Mouse (Mus musculus) urinary bladder, postnatal 36 days (tissue): ENCODE measurements at regions not wholly inside any gene's neighbourhood (a gene's known extent, or its start where the extent isn't known, plus 50 kb on each side); places are given as distances from the start of the nearest gene placed in this dataset.
A peak's percentile ranks its signal among the peaks of the same experiment; 100 is the strongest.

ENCODE experiments used
- DNase-seq, 2 experiments: peaks; one replicate each; pipeline ENCODE4 v3.0.0; 2022; ENCODE audit warnings: low spot score in 2 of 2, mixed read lengths in 1 of 2

DNA sequence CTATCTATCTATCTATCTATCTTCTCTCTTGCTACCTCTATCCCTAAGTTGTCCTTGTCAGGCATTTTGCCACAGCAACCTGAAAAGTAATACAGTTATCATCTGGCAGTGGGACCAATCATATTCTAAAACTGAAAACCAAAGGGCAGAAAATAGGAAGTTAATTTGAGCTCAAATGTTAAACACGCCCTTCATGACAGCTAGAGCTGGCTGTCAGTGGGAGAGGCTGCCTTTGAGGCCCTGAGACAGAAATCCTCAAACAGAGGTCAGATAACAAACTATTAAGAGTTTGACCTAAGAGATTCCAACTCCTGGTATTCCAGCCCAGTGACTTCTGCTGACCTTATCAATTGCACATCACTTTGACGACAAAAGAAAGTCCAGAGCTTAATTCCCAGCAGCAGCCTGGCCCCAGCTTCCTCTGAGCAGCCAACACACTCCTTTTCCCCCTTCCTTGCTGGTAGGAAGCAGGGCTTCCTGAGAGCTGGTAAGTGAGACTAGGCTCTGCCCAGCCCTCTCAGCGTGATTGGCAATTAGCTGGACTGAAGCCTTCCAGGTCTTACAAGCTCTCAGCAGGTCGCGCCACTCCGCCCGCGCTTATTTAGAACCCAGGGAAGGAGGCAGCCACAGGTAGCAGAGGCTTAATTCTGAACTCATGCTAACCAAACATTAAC, 250.0 kb downstream of the Sec61b start:
- DNase-seq: no peak

DNA sequence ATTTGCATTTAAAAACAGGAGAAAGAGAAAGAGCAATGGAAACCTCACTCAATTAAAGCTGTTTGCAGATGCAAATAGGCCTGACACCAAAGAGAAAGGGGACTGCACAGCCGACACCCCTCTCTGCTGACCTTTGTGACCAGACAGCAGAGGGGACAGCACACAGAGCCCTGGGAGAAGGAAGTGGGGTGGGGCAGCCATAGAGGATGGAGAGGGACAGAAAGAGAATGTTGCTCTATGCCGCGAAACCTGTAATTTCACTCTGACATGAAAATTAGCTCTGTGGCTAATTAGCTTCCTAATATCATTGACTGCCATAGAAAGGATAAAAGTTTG, 250.5 kb downstream of the Sec61b start:
- no peak for DNase-seq

- DNase-seq: no peak
These were observed 272.2 kb downstream of the Sec61b start for GRCm38 (mm10) chr4:47746498-47747190.

- DNase-seq: no peak
These were observed 272.6 kb upstream of the Nr4a3 start for GRCm38 (mm10) chr4:47772230-47772920.

DNA sequence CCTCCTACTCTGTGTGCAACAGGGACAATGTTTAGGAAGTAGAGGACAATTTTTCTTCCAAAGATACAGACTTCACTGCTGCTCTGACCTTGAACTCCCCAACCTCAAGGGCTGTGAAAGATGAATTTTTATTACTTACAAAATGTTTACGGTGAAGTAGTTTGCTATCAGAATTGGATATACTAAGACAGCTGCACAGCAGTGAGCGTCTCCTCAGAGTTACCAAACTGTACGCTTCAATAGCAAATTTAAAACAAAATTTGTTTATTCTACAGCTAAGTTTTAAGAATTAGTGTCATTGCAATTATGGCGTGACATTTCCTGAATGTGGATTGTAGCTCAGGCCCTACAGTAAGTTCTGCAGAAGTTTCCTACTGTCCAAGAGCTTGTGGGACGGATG, 270.3 kb upstream of the Nr4a3 start:
- DNase-seq: no peak

GRCm38 (mm10) chr4:47781039-47781438, 263.9 kb upstream of the Nr4a3 start:
- DNase-seq: no peak

GRCm38 (mm10) chr4:47796977-47797376, 248.0 kb upstream of the Nr4a3 start:
- DNase-seq: no peak

DNA sequence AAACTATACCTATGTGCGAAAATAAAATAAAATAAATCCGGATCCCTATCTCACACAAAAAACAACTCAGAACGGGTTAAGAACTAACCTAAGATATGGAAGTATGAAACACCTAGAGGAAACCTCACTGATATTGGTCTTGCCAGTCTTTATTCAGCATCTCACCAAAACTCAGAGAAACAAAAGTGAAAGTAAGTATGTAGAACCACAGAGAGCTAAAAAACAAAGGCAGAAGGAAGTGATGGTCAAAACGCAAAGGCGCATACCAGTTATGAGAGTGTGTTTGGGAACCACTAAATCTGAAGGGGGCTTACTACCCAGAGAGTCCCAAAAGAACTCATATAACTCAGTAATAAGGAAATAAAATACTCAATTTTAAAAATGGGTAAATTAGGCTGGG, 245.8 kb upstream of the Nr4a3 start:
- no peak for DNase-seq

- no peak for DNase-seq
These were observed 241.8 kb upstream of the Nr4a3 start for GRCm38 (mm10) chr4:47803111-47803510.

GRCm38 (mm10) chr4:47807877-47808276, 237.1 kb upstream of the Nr4a3 start:
- DNase-seq: no peak

- no peak for DNase-seq
These were observed 230.9 kb upstream of the Nr4a3 start for GRCm38 (mm10) chr4:47814030-47814429.

DNA sequence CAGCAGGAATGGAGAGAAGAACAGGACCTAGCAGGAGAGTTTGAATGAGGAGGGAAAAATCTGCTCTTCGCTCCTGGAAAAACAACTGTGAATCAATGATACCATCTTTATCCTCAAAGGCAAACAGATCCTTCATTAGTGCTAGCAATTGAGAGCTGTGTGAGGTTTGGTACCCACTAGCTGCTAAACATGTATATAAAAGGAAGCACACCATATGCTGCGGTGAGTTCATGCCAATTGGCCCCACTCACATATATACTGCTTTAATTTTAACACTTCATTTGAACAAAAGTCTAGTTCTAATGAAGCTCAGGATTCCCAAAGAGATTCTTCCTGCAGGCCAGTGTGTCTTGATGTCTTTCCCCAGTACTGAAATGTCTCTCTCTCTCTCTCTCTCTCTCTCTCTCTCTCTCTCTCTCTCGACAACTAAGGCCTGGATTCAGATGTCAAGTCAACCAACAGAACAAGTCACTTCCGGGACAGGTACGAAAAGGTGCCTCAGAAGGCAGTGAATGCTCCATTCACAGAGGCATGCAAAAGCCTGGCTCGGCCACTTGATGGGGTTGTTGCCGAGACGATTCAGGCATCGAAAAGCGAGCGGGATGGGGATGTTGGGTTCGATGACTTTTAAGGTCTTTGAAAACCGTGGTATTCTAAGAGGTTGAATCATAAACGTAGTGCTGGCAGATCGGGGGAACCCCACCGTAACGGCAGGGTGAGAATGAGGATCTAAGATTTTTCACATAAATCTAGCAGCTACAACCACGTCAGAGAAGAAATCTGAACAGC, 226.4 kb upstream of the Nr4a3 start:
- no peak for DNase-seq

DNA sequence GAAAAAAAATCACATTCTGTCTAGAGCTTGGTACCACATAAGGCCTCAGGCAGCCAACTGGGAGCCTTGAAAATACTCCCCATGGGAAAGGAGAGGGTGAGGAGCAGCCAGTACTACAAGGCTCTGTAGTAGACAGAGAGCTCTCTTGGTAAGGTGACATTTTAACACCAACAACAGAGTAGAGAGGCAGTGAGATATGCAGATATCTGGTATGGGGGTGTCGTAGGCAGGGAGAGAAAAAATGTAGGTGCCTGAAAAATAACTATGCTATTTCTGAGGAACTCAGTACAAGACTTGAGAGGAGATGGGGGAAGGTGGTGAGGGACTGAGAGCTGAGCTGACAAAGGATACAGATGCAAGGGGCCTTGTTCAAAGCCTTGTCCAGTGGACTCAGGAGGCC, 224.4 kb upstream of the Nr4a3 start:
- DNase-seq: no peak

- DNase-seq: no peak
These were observed 221.7 kb upstream of the Nr4a3 start for GRCm38 (mm10) chr4:47823299-47823698.

- DNase-seq: no peak
These were observed 220.9 kb upstream of the Nr4a3 start for GRCm38 (mm10) chr4:47824083-47824482.

DNA sequence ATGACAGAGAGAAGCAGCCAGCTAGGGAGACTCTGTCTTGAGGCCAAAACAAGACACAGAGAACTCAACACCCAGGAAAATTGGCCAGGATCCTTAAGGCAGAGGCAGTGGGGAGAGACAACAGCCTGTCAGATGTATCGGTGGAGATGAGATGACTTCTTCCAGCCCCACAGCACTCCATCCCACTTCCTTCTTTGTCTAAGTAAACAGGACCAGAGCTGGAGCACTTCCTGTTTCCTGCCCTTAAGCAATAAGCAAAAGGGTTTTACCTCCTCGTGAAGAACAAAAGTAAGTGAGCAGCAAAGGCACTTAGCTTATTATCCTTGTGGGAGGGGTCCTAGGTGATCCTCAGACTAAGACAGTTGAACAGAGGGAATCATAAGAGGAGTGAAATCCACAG, 212.0 kb upstream of the Nr4a3 start:
- no peak for DNase-seq

- DNase-seq: no peak
These were observed 206.5 kb upstream of the Nr4a3 start for GRCm38 (mm10) chr4:47838411-47838810.

DNA sequence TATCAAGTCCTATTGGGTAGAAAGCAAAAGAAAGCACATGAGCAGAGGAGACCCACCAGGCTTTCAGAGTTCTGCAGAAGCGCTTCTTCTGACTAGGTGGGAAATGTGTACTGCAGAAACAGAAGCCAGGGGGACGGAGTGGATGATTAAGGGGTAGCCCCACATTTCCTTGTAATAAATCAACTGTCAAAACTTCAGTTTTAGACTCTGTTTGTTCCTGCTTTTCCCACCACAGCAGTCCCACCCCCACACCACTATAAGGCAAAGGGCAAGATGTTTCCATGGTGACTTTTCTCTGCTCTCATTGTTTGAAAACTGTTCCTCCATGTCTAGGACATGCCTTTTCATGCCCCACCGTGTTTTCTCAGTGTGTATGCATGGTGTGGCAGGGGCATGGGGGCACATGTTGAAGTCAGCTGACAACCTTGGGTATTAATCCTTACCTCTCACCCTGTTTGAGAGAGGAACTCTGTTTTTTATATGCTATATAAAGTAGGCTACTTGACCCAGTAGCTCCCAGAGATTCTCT, 202.8 kb upstream of the Nr4a3 start:
- DNase-seq: peak; percentile 58 to 68

GRCm38 (mm10) chr4:47845239-47845638, 199.7 kb upstream of the Nr4a3 start:
- no peak for DNase-seq

GRCm38 (mm10) chr4:47846389-47847318, 198.3 kb upstream of the Nr4a3 start:
- no peak for DNase-seq

- DNase-seq: no peak
These were observed 183.8 kb upstream of the Nr4a3 start for GRCm38 (mm10) chr4:47861151-47861550.
